Mouse (Mus musculus) heart, embryonic 13.5 days (tissue): ENCODE data around the gene Slc38a11. TPM values are rescaled to one million over a fixed set of nuclear protein-coding genes. Genes with fewer than 3 reads are reported as not detected.

Experiments used
- ATAC-seq: fragments of 200-750 bp; cut with Nextera tagmentation; 2 replicates; pipeline ENCODE4 v1.8.0; 2017; ENCODE audit warnings: moderate TSS enrichment; ENCODE audit not compliant: insufficient number of reproducible peaks, low FRiP score, low TSS enrichment; ENCODE audit errors: extremely low read depth
- H3K27ac ChIP-seq: fragments of 300-500 bp; sonication (generic); replicated peaks from 2 replicates; pipeline ENCODE4 v1.5.1; 2015; ENCODE audit warnings: moderate library complexity, mild to moderate bottlenecking, inconsistent platforms
- H3K27me3 ChIP-seq: fragments of 300-500 bp; sonication (generic); replicated peaks from 2 replicates; pipeline ENCODE4 v1.6.1; 2015; ENCODE audit warnings: mild to moderate bottlenecking, inconsistent platforms
- H3K36me3 ChIP-seq: fragments of 300-500 bp; sonication (generic); 2 replicates; pipeline ENCODE4 v1.6.1; 2015; ENCODE audit warnings: mild to moderate bottlenecking, inconsistent platforms
- H3K4me1 ChIP-seq: fragments of 300-500 bp; sonication (generic); 2 replicates; pipeline ENCODE4 v1.6.1; 2015; ENCODE audit warnings: inconsistent platforms
- H3K4me2 ChIP-seq: fragments of 300-500 bp; sonication (generic); 2 replicates; pipeline ENCODE4 v1.6.1; 2015; ENCODE audit warnings: inconsistent platforms, mild to moderate bottlenecking, moderate library complexity
- H3K4me3 ChIP-seq: fragments of 300-500 bp; sonication (generic); 2 replicates; pipeline ENCODE4 v1.5.1; 2015; ENCODE audit warnings: moderate library complexity, mild to moderate bottlenecking, inconsistent platforms
- H3K9ac ChIP-seq: fragments of 300-500 bp; sonication (generic); 2 replicates; pipeline ENCODE4 v1.6.1; 2015; ENCODE audit warnings: inconsistent platforms, mild to moderate bottlenecking, moderate library complexity
- H3K9me3 ChIP-seq: fragments of 300-500 bp; sonication (generic); 2 replicates; pipeline ENCODE4 v1.6.1; 2016; ENCODE audit warnings: inconsistent platforms
- WGBS: fragments of 180-500 bp; shearing (Covaris S2); methylation state at CpG from one replicate; pipeline ENCODE4 v1.1.7; 2015; ENCODE audit warnings: mixed read lengths; 5-methylcytosine and 5-hydroxymethylcytosine counted together
- microRNA-seq: library from miRNA; unstranded; fragments of <30 nt; microRNA quantifications from one replicate; pipeline ENCODE4, GENCODE M21; 2016
- polyA plus RNA-seq: library from polyadenylated mRNA; unstranded; fragments of >200 nt; fragmentation: Nextera tagmentation; extraction: Ambion mirVana; gene quantifications from 2 replicates; pipeline ENCODE4 v1.2.1, GENCODE M21; 2015

Slc38a11 gene
- polyA plus RNA-seq, 1 experiment from 2014 or later, result not detected

DNA sequence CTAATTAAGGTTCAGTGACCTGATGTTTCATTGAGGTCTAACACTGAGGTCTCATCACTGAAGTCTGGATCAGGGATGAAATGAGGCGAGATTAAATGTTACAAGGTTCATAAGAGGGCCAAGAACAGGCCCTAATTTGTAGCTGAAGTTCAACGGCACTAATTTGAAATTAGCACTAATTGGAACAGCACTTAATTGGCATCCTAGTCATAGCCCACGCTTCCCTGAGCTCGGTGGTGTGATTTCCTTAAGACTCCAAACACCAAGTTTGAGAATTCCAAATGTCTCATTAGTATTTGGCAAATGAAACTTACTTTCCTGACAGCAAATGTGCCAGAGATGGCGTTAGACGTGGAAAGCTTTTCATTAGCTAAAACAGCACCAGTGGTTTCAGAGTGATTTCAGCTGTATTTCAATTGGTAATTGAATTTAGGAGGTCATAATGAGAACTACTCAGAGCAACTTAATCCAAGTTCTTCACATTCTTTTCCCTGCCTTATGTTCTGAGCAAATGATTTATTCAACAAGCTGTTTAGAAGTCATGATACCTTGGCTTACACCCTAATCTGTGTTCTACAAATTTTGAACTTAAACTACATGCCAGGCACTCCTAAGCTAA is 88.3 kb downstream of the Slc38a11 start:
- no peaks in the 10 kb centered on the region for H3K9me3 ChIP-seq
- H3K9ac ChIP-seq, result no peak overlapping the region
- H3K27me3 ChIP-seq, result no peaks in the 10 kb centered on the region
- no peak for ATAC-seq
- H3K4me1 ChIP-seq, result peaks cover 13% of the 10 kb centered on the region
- no peak overlapping the region for H3K4me2 ChIP-seq
- no peaks in the 10 kb centered on the region for H3K36me3 ChIP-seq
- 79% methylated on average over 6 of the region's 6 CpGs for WGBS
- H3K27ac ChIP-seq, result no peak overlapping the region
- H3K4me3 ChIP-seq, result no peak overlapping the region

DNA sequence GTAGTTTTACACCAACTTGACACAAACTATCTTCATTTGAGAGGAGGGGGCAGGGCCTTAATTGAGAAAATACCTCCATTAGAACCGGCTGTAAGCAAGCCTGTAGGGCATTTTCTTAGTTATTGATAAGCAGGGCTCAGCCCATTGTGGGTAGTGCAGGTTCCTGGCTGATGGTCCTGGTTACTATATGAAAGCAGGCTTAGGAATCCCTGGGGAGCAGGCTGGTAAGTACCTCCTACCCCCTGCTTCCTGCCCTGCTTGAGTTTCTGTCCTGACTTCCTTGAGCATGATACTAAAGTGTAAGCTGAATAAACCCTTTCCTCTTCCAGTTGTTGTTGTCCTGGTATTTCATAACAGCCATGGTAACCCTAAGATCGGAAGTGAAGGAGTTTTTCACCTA is 89.9 kb downstream of the Slc38a11 start:
- H3K9me3 ChIP-seq, result no peaks in the 10 kb centered on the region
- no peak overlapping the region for H3K27ac ChIP-seq
- H3K4me3 ChIP-seq, result no peak overlapping the region
- no peak for ATAC-seq
- H3K4me2 ChIP-seq, result no peak overlapping the region
- no peak overlapping the region for H3K9ac ChIP-seq
- no peaks in the 10 kb centered on the region for H3K27me3 ChIP-seq
- 40% methylated on average over 2 of the region's 2 CpGs for WGBS
- H3K36me3 ChIP-seq, result no peaks in the 10 kb centered on the region
- peaks cover 2% of the 10 kb centered on the region for H3K4me1 ChIP-seq

DNA sequence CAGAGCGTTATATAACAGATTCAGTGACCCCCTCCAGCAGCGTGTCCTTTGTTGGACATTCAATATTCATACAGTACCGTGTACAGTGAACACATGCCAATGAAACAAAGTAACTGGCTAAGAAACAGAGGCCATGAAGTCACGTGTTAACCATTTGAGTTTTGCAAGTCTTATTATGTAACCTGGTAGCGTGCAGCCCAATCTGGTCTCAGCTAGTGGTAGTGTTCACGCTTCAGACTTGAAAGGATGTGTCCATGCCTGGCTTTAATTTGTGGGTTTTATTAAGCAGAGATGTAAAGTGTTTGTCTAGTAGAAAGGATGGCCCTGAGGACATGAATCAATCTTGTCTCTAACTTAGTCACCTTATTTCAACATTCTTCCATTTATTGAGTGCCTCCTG is 95.1 kb downstream of the Slc38a11 start:
- no peaks in the 10 kb centered on the region for H3K4me1 ChIP-seq
- H3K4me2 ChIP-seq, result no peak overlapping the region
- H3K27ac ChIP-seq, result no peak overlapping the region
- no peaks in the 10 kb centered on the region for H3K27me3 ChIP-seq
- H3K9me3 ChIP-seq, result no peaks in the 10 kb centered on the region
- WGBS, result 83% methylated on average over 6 of the region's 6 CpGs
- no peak for ATAC-seq
- no peak overlapping the region for H3K4me3 ChIP-seq
- no peak overlapping the region for H3K9ac ChIP-seq
- no peaks in the 10 kb centered on the region for H3K36me3 ChIP-seq

DNA sequence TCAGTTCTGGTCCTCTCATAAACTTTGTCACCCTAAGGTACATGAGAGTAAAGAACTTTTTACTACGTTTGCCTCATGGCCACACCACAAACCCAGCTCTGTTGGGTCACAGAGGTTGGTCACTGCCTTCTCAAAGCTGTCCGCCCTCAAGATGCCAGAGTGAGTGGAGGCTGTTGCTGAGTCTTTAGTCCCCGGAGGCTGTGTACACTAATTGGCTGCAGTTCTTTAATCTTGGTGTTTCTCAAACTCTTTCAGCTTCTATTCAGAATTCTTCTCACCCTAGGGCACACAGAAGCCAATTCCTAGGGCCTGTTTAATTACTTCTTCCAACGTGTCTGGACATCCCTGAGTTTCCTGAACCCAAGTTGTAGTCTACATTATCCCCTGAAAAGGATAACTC is 96.0 kb downstream of the Slc38a11 start:
- Histone ChIP-seq H3K9ac (no peak overlapping the region), H3K27ac (no peak overlapping the region), H3K9me3 (no peaks in the 10 kb centered on the region), H3K4me2 (no peak overlapping the region), H3K4me3 (no peak overlapping the region), H3K4me1 (no peaks in the 10 kb centered on the region), H3K27me3 (no peaks in the 10 kb centered on the region), H3K36me3 (no peaks in the 10 kb centered on the region)
- 64% methylated on average over 4 of the region's 4 CpGs for WGBS
- ATAC-seq, result no peak

DNA sequence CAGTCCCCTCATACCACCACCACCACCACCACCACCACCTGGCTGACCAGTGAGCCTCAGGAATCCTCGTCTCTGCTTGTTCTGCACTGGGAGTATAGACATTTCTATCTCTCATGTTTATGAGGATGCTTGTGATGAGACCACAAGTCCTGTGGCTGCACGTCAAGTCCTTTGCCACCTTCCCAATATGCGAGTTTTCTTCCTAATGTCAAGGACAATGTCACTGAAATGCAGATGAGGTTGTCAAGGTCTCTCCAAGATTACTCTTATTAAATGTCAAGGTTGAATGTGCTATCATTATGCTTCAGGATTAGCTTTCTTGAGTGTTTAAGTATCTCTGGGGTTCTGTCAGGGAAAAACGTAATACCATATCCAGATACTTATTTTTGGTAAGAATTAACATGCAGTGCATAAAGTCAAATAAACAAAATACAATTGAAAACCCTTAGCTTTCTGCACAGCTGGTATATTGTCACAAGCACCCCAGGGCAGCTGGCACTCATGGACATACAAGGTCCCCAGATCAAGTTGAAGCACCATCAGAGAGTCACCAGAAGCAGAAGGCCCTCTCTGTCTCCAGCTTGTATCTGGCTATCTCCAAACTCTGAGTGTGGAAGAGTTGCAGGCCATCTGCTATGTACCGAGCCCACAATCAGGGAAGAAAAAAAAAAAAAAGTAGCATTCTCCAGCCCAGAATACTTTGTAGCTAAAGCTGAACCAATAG is 97.1 kb downstream of the Slc38a11 start:
- no peak overlapping the region for H3K4me3 ChIP-seq
- 61% methylated on average over 5 of the region's 5 CpGs for WGBS
- no peak for ATAC-seq
- no peaks in the 10 kb centered on the region for H3K4me1 ChIP-seq
- no peaks in the 10 kb centered on the region for H3K9me3 ChIP-seq
- no peak overlapping the region for H3K4me2 ChIP-seq
- H3K27ac ChIP-seq, result no peak overlapping the region
- no peaks in the 10 kb centered on the region for H3K36me3 ChIP-seq
- H3K9ac ChIP-seq, result no peak overlapping the region
- no peaks in the 10 kb centered on the region for H3K27me3 ChIP-seq

Small RNA genes within 50 kb of the gene (microRNA-seq; reads per million reads assigned to microRNA genes)
- gene Mir6337, result not detected

Other genes starting within 250 kb of the Slc38a11 start
- gene Cobll1, start 124.6 kb downstream of the Slc38a11 start, polyA plus RNA-seq, result 7.9 and 8.1 TPM in 2 replicates
- 0.13 and 0.80 TPM in 2 replicates for gene Scn3a, start 203.6 kb upstream of the Slc38a11 start, polyA plus RNA-seq